In genomic region chr9:15301399-15301798, GRCm38 (mm10) we compare ENCODE assay signal across 8 mouse cellular contexts. TPM values are rescaled to one million over a fixed set of nuclear protein-coding genes. Genes with fewer than 3 reads are reported as not detected.
DNase-seq lines count a peak whose midpoint lies in the region; ATAC-seq and TF ChIP-seq lines count a peak whose summit lies in the region.

No protein-coding gene starts in this region.

- peak; percentile 51 for DNase-seq in layer of hippocampus, adult 9-11 months
- DNase-seq in layer of hippocampus, adult 9-10 months (ENCODE audit: low spot score), result no peak
- DNase-seq in hindbrain, embryonic 14.5 days (ENCODE audit: low spot score), result no peak
- peak; percentile 85 for DNase-seq in skeletal muscle tissue, adult 2 months (ENCODE audit: low read depth, low spot score)
- DNase-seq in cerebellum, postnatal 36 days, result no peak
- no peak for DNase-seq in thymus, adult 2 months

- H3K9me3 ChIP-seq in embryonic facial prominence, embryonic 12.5 days, result no peaks in the 10 kb centered on the region
- no peaks in the 10 kb centered on the region for H3K9me3 ChIP-seq in hindbrain, embryonic 14.5 days (ENCODE audit: control insufficient read depth, low read length)
- no peaks in the 10 kb centered on the region for H3K9me3 ChIP-seq in limb, embryonic 15.5 days

- no peaks in the 10 kb centered on the region for H3K4me1 ChIP-seq in embryonic facial prominence, embryonic 12.5 days
- no peaks in the 10 kb centered on the region for H3K4me1 ChIP-seq in hindbrain, embryonic 14.5 days (replicated peaks; ENCODE audit: control insufficient read depth, insufficient read depth, low read length)
- peaks cover 4% of the 10 kb centered on the region; the same call in 1 of the 2 replicates for H3K4me1 ChIP-seq in limb, embryonic 15.5 days
- H3K4me1 ChIP-seq in thymus, adult 2 months (replicated peaks; ENCODE audit: control insufficient read depth, insufficient read depth, low read length), result peaks cover 2% of the 10 kb centered on the region; the same call in 1 of the 2 replicates

- no peak for TF ChIP-seq CTCF in thymus, adult 2 months (IDR thresholded peaks at IDR 0.05; ENCODE audit: borderline replicate concordance, control insufficient read depth, extremely low read depth, insufficient read depth, low read length, poor library complexity)

- 15% methylated on average over 6 of the region's 6 CpGs for WGBS in embryonic facial prominence, embryonic 12.5 days
- 63% methylated on average over 6 of the region's 6 CpGs for WGBS in hindbrain, embryonic 14.5 days
- WGBS in limb, embryonic 15.5 days, result 32% methylated on average over 6 of the region's 6 CpGs
- 41% methylated on average over 6 of the region's 6 CpGs for WGBS in thymus, adult 2 months

- no peak for ATAC-seq in embryonic facial prominence, embryonic 12.5 days (ENCODE audit: insufficient number of reproducible peaks, insufficient read depth, low FRiP score, low TSS enrichment)
- no peak for ATAC-seq in hindbrain, embryonic 14.5 days (ENCODE audit: low FRiP score)
- no peak for ATAC-seq in limb, embryonic 15.5 days (ENCODE audit: insufficient number of reproducible peaks, low FRiP score, low TSS enrichment, low read depth)

- no peaks in the 10 kb centered on the region for H3K36me3 ChIP-seq in embryonic facial prominence, embryonic 12.5 days
- peaks cover 11% of the 10 kb centered on the region for H3K36me3 ChIP-seq in hindbrain, embryonic 14.5 days (replicated peaks; ENCODE audit: control insufficient read depth, insufficient read depth)
- H3K36me3 ChIP-seq in limb, embryonic 15.5 days, result peaks cover 4% of the 10 kb centered on the region; the same call in 1 of the 2 replicates
- no peaks in the 10 kb centered on the region for H3K36me3 ChIP-seq in thymus, adult 2 months (ENCODE audit: control insufficient read depth, insufficient read depth, low read length)

- H3K4me3 ChIP-seq in embryonic facial prominence, embryonic 12.5 days, result no peak overlapping the region
- no peak overlapping the region for H3K4me3 ChIP-seq in hindbrain, embryonic 14.5 days (replicated peaks; ENCODE audit: low read length)
- H3K4me3 ChIP-seq in limb, embryonic 15.5 days, result no peak overlapping the region
- no peak overlapping the region for H3K4me3 ChIP-seq in thymus, adult 2 months (ENCODE audit: control insufficient read depth, insufficient read depth, low read length)

- H3K9ac ChIP-seq in embryonic facial prominence, embryonic 12.5 days, result no peak overlapping the region
- H3K9ac ChIP-seq in hindbrain, embryonic 14.5 days, result no peak overlapping the region
- no peak overlapping the region for H3K9ac ChIP-seq in limb, embryonic 15.5 days

- no peak overlapping the region for H3K4me2 ChIP-seq in embryonic facial prominence, embryonic 12.5 days (replicated peaks)
- H3K4me2 ChIP-seq in hindbrain, embryonic 14.5 days (replicated peaks), result no peak overlapping the region
- no peak overlapping the region for H3K4me2 ChIP-seq in limb, embryonic 15.5 days

- H3K27ac ChIP-seq in embryonic facial prominence, embryonic 12.5 days, result peak overlapping the region; percentile 30
- H3K27ac ChIP-seq in hindbrain, embryonic 14.5 days, result peak overlapping the region; percentile 45; the same call in 1 of the 2 replicates
- H3K27ac ChIP-seq in limb, embryonic 15.5 days, result peak overlapping the region; percentile 55
- H3K27ac ChIP-seq in thymus, adult 2 months (ENCODE audit: control insufficient read depth, insufficient read depth, low read length), result no peak overlapping the region

- no peaks in the 10 kb centered on the region for H3K27me3 ChIP-seq in embryonic facial prominence, embryonic 12.5 days
- H3K27me3 ChIP-seq in hindbrain, embryonic 14.5 days (ENCODE audit: control insufficient read depth, insufficient read depth, low read length), result no peaks in the 10 kb centered on the region
- no peaks in the 10 kb centered on the region for H3K27me3 ChIP-seq in limb, embryonic 15.5 days
- H3K27me3 ChIP-seq in thymus, adult 2 months (ENCODE audit: control insufficient read depth, insufficient read depth, low read length), result no peaks in the 10 kb centered on the region

- no peak for TF ChIP-seq POLR2A in thymus, adult 2 months (IDR thresholded peaks at IDR 0.05; ENCODE audit: control insufficient read depth, extremely low read depth, insufficient read depth, low read length, poor library complexity)

RNA-seq across cellular contexts. Expression of gene Taf1d, which starts 4.6 kb away (rescaled TPM):
- polyA plus RNA-seq in embryonic facial prominence, embryonic 12.5 days (2016; fragmentation: Nextera tagmentation; extraction: Ambion mirVana), result 81.6 and 86.2 TPM in 2 replicates
- 41.3 and 43.1 TPM in 2 replicates for polyA plus RNA-seq in hindbrain, embryonic 14.5 days (2014; fragmentation: Nextera tagmentation; extraction: Ambion mirVana)
- 56.7 and 68.4 TPM in 2 replicates for polyA plus RNA-seq in limb, embryonic 15.5 days (2015; fragmentation: Nextera tagmentation; extraction: Ambion mirVana)
- 45.7 and 48.9 TPM in 2 replicates for polyA plus RNA-seq in thymus, adult 2 months (2012; rRNA removed)

RNA-seq across cellular contexts. Expression of gene 4931406C07Rik, which starts 4.8 kb away (rescaled TPM):
- polyA plus RNA-seq in embryonic facial prominence, embryonic 12.5 days (2016; fragmentation: Nextera tagmentation; extraction: Ambion mirVana), result 10.8 and 10.9 TPM in 2 replicates
- polyA plus RNA-seq in hindbrain, embryonic 14.5 days (2014; fragmentation: Nextera tagmentation; extraction: Ambion mirVana), result 10.8 and 12.2 TPM in 2 replicates
- 8.0 and 10.1 TPM in 2 replicates for polyA plus RNA-seq in limb, embryonic 15.5 days (2015; fragmentation: Nextera tagmentation; extraction: Ambion mirVana)
- polyA plus RNA-seq in thymus, adult 2 months (2012; rRNA removed), result 4.8 and 5.4 TPM in 2 replicates

RNA-seq across cellular contexts. Expression of gene Med17, which starts 21.7 kb away (rescaled TPM):
- 41.1 and 42.1 TPM in 2 replicates for polyA plus RNA-seq in embryonic facial prominence, embryonic 12.5 days (2016; fragmentation: Nextera tagmentation; extraction: Ambion mirVana)
- 33.0 and 40.2 TPM in 2 replicates for polyA plus RNA-seq in hindbrain, embryonic 14.5 days (2014; fragmentation: Nextera tagmentation; extraction: Ambion mirVana)
- 29.9 and 32.7 TPM in 2 replicates for polyA plus RNA-seq in limb, embryonic 15.5 days (2015; fragmentation: Nextera tagmentation; extraction: Ambion mirVana)
- polyA plus RNA-seq in thymus, adult 2 months (2012; rRNA removed), result 50.7 and 58.8 TPM in 2 replicates

RNA-seq across cellular contexts. Expression of gene Cep295, which starts 56.2 kb away (rescaled TPM):
- 23.8 and 25.2 TPM in 2 replicates for polyA plus RNA-seq in embryonic facial prominence, embryonic 12.5 days (2016; fragmentation: Nextera tagmentation; extraction: Ambion mirVana)
- polyA plus RNA-seq in hindbrain, embryonic 14.5 days (2014; fragmentation: Nextera tagmentation; extraction: Ambion mirVana), result 16.1 and 16.4 TPM in 2 replicates
- polyA plus RNA-seq in limb, embryonic 15.5 days (2015; fragmentation: Nextera tagmentation; extraction: Ambion mirVana), result 11.3 and 13.5 TPM in 2 replicates
- polyA plus RNA-seq in thymus, adult 2 months (2012; rRNA removed), result 11.7 and 13.1 TPM in 2 replicates

Comparison
In these comparisons a context has a peak if more than half of its experiments do, and no peak if none do; other contexts are left out.
1. DNase-seq: peak in layer of hippocampus, adult 9-11 months (single experiment) and skeletal muscle tissue, adult 2 months (single experiment); none in layer of hippocampus, adult 9-10 months (single experiment), hindbrain, embryonic 14.5 days (single experiment), cerebellum, postnatal 36 days (0 of 2) and thymus, adult 2 months (single experiment).